Mouse (Mus musculus): ENCODE measurements around the gene Dab2. TPM values are rescaled to one million over a fixed set of nuclear protein-coding genes. Genes with fewer than 3 reads are reported as not detected.

Gene Dab2
- total RNA-seq (2023), result 1 to 10 TPM in 1 of 2 experiments, under 1 TPM in 1; 0.95 to 1.7 TPM

GRCm38 (mm10) chr15:6299554-6299953, at the start of gene Dab2:
Gene Dab2 (plus strand): TSS chr15:6299788.

GRCm38 (mm10) chr15:6445135-6445534, 145.5 kb downstream of the Dab2 start, which contains the start of gene C9:
Gene C9 (plus strand): TSS chr15:6445327.

Other genes with a start within 250 kb of the Dab2 start
- not detected for gene C9, start 145.5 kb downstream of the Dab2 start, total RNA-seq (2023)
- gene Fyb, start 223.1 kb downstream of the Dab2 start, total RNA-seq (2023), result 100 to 1,000 TPM; 306 to 341 TPM

Measured in neutrophil, adult 59 days (primary cell).